Mouse (Mus musculus) ES-E14 (cell line): ENCODE data around the gene Hpn. TPM values are rescaled to one million over a fixed set of nuclear protein-coding genes. Genes with fewer than 3 reads are reported as not detected.
A peak's percentile ranks its signal among the peaks of the same experiment; 100 is the strongest.

Experiments
- DNase-seq: peaks from one replicate; pipeline ENCODE4 v3.0.0-alpha.2; 2013; ENCODE audit warnings: low read depth, low spot score
- H3K27ac ChIP-seq: 2 replicates; pipeline ENCODE4 v1.5.1; 2012; ENCODE audit warnings: low read depth, mild to moderate bottlenecking, low read length, moderate library complexity, mixed read lengths; ENCODE audit not compliant: poor library complexity, insufficient read depth, severe bottlenecking
- H3K36me3 ChIP-seq: 2 replicates; pipeline ENCODE4 v1.6.1; 2012; ENCODE audit warnings: mild to moderate bottlenecking, low read length, moderate library complexity, mixed read lengths; ENCODE audit not compliant: control insufficient read depth, poor library complexity, insufficient read depth, severe bottlenecking
- H3K4me1 ChIP-seq, 2 experiments: fragments of 150-350 bp in 1 of 2; sonication (generic) in 1 of 2; 2 replicates each; pipeline ENCODE4 v1.6.1; 2012; ENCODE audit warnings: low read length in 2 of 2, mild to moderate bottlenecking in 1 of 2, mixed read lengths in 1 of 2; ENCODE audit not compliant: control insufficient read depth in 2 of 2, insufficient read depth in 2 of 2, poor library complexity in 1 of 2
- H3K4me3 ChIP-seq, 2 experiments: fragments of 150-350 bp in 1 of 2; sonication (generic) in 1 of 2; 2 replicates each; pipeline ENCODE4 v1.5.1; 2012; ENCODE audit warnings: low read length in 2 of 2, low read depth in 1 of 2, mild to moderate bottlenecking in 1 of 2, mixed read lengths in 1 of 2; ENCODE audit not compliant: insufficient read depth in 1 of 2, poor library complexity in 1 of 2, severe bottlenecking in 1 of 2
- H3K9ac ChIP-seq: 2 replicates; pipeline ENCODE4 v1.6.1; 2012; ENCODE audit warnings: low read depth, mild to moderate bottlenecking, low read length, mixed read lengths; ENCODE audit not compliant: poor library complexity, insufficient read depth, severe bottlenecking
- H3K9me3 ChIP-seq: fragments of 150-350 bp; sonication (generic); 2 replicates; pipeline ENCODE4 v1.6.1; 2012; ENCODE audit warnings: low read depth, mild to moderate bottlenecking, low read length; ENCODE audit not compliant: control insufficient read depth, insufficient read depth
- CHD2 ChIP-seq: IDR thresholded peaks from 2 replicates; pipeline ENCODE4 v1.6.1; 2014; ENCODE audit warnings: mild to moderate bottlenecking, low read depth, low read length, inconsistent platforms
- HCFC1 ChIP-seq: IDR thresholded peaks from 2 replicates; pipeline ENCODE4 v1.6.1; 2012; ENCODE audit warnings: low read length, inconsistent platforms, borderline replicate concordance; ENCODE audit not compliant: insufficient read depth
- MAFK ChIP-seq: IDR thresholded peaks from 2 replicates; pipeline ENCODE4 v1.6.1; 2014; ENCODE audit warnings: mild to moderate bottlenecking, low read depth, low read length, inconsistent platforms; ENCODE audit not compliant: insufficient read depth
- ZC3H11A ChIP-seq: IDR thresholded peaks from 2 replicates; pipeline ENCODE4 v1.6.1; 2012; ENCODE audit warnings: low read depth, mild to moderate bottlenecking, inconsistent platforms, low read length, borderline replicate concordance
- ZNF384 ChIP-seq: IDR thresholded peaks from 2 replicates; pipeline ENCODE4 v1.6.1; 2012; ENCODE audit warnings: low read depth, low read length, inconsistent platforms
- in situ Hi-C, 2 experiments: fragments of 600-800 bp; cut with MboI; formaldehyde crosslinking; loops; one replicate each; pipeline ENCODE4 v1.15.1; 2025; ENCODE audit warnings: low sequenced_read_pairs in 2 of 2, inconsistent platforms in 1 of 2; ENCODE audit not compliant: unreplicated experiment in 2 of 2
- total RNA-seq: library from RNA; depleted of rRNA; stranded (reverse); fragments of 300-350 nt; gene quantifications from 2 replicates; pipeline ENCODE4 v1.2.3, GENCODE M21; 2012

Gene Hpn
- total RNA-seq, 1 experiment: 14.5 TPM

- no peak overlapping the region for H3K27ac ChIP-seq
Observed at GRCm38 (mm10) chr7:31059919-31060620, 55.0 kb downstream of the Hpn start.

GRCm38 (mm10) chr7:31059108-31059507 lies 56.0 kb downstream of the Hpn start, which contains the start of gene Lgi4:
Gene Lgi4, plus strand, starts transcription at chr7:31059342.
- H3K9me3 ChIP-seq: no peaks in the 10 kb centered on the region
- no peak within 1 kb of the TSS for H3K4me3 ChIP-seq
- DNase-seq: peak; percentile 60
- no peaks in the 10 kb centered on the region for H3K36me3 ChIP-seq
- TF ChIP-seq HCFC1 (no peak), ZC3H11A (peak; percentile 64; the same call in 1 of the 2 replicates)
- H3K27ac ChIP-seq: no peak within 1 kb of the TSS
- in situ Hi-C loops: no loop called here
- peaks cover 0 to 5% of the 10 kb centered on the region in 2 experiments; a peak in 2 of 4 replicates for H3K4me1 ChIP-seq
- no peak within 1 kb of the TSS for H3K9ac ChIP-seq

More at GRCm38 (mm10) chr7:31059919-31060620, 55.0 kb downstream of the Hpn start:
- no peak for TF ChIP-seq HCFC1
- TF ChIP-seq ZC3H11A: no peak
- TF ChIP-seq ZNF384: no peak
- TF ChIP-seq MAFK: no peak
- no peak for TF ChIP-seq CHD2
- DNase-seq: no peak
- H3K36me3 ChIP-seq: no peaks in the 10 kb centered on the region
- H3K4me1 ChIP-seq: peaks cover 0 to 4% of the 10 kb centered on the region in 2 experiments; a peak in 2 of 4 replicates
- H3K9ac ChIP-seq: no peak overlapping the region
- no peaks in the 10 kb centered on the region for H3K9me3 ChIP-seq
- in situ Hi-C loops: no loop called here
- no peak overlapping the region for H3K4me3 ChIP-seq

GRCm38 (mm10) chr7:31058211-31058610 lies 56.9 kb downstream of the Hpn start:
- Histone ChIP-seq H3K9me3 (no peaks in the 10 kb centered on the region), H3K4me3 (no peak overlapping the region), H3K9ac (no peak overlapping the region), H3K27ac (no peak overlapping the region), H3K4me1 (peaks cover 0 to 5% of the 10 kb centered on the region in 2 experiments; a peak in 2 of 4 replicates), H3K36me3 (no peaks in the 10 kb centered on the region)
- DNase-seq: no peak
- TF ChIP-seq CHD2: no peak
- no peak for TF ChIP-seq HCFC1
- TF ChIP-seq MAFK: no peak
- TF ChIP-seq ZNF384: no peak
- TF ChIP-seq ZC3H11A: no peak
- in situ Hi-C loops: no loop called here

- Histone ChIP-seq H3K36me3 (no peaks in the 10 kb centered on the region), H3K9me3 (no peaks in the 10 kb centered on the region), H3K4me1 (peaks cover 0 to 5% of the 10 kb centered on the region in 2 experiments; a peak in 2 of 4 replicates), H3K27ac (no peak overlapping the region), H3K9ac (no peak overlapping the region), H3K4me3 (no peak overlapping the region)
- DNase-seq: no peak
- TF ChIP-seq HCFC1 (no peak), CHD2 (no peak), ZNF384 (no peak), MAFK (no peak), ZC3H11A (no peak)
- in situ Hi-C loops: no loop called here
Observed at GRCm38 (mm10) chr7:31057730-31058129, 57.4 kb downstream of the Hpn start.
